Mouse (Mus musculus) heart, embryonic 16.5 days (tissue): ENCODE results near the gene Dip2c. TPM values are rescaled to one million over a fixed set of nuclear protein-coding genes. Genes with fewer than 3 reads are reported as not detected.

Experiments used
- ATAC-seq: fragments of 200-750 bp; cut with Nextera tagmentation; replicated peaks from 2 replicates; pipeline ENCODE4 v1.8.0; 2017; ENCODE audit warnings: moderate number of reproducible peaks; ENCODE audit not compliant: insufficient read depth, low FRiP score; ENCODE audit errors: extremely low read depth
- H3K27ac ChIP-seq: fragments of 300-500 bp; sonication (generic); 2 replicates; pipeline ENCODE4 v1.5.1; 2014; ENCODE audit warnings: mild to moderate bottlenecking, low read length, control low read depth, moderate library complexity
- H3K27me3 ChIP-seq: fragments of 300-500 bp; sonication (generic); 2 replicates; pipeline ENCODE4 v1.6.1; 2014; ENCODE audit warnings: low read length, mixed read lengths; ENCODE audit not compliant: control insufficient read depth, insufficient read depth
- H3K36me3 ChIP-seq: fragments of 300-500 bp; sonication (generic); 2 replicates; pipeline ENCODE4 v1.6.1; 2014; ENCODE audit not compliant: control insufficient read depth, insufficient read depth
- H3K4me1 ChIP-seq: fragments of 300-500 bp; sonication (generic); 2 replicates; pipeline ENCODE4 v1.6.1; 2014; ENCODE audit warnings: low read length, mixed read lengths; ENCODE audit not compliant: control insufficient read depth, insufficient read depth
- H3K4me2 ChIP-seq: fragments of 300-500 bp; sonication (generic); 2 replicates; pipeline ENCODE4 v1.6.1; 2014; ENCODE audit warnings: low read depth, mild to moderate bottlenecking, control low read depth, low read length
- H3K4me3 ChIP-seq: fragments of 300-500 bp; sonication (generic); 2 replicates; pipeline ENCODE4 v1.5.1; 2014; ENCODE audit warnings: mild to moderate bottlenecking, control low read depth, low read length
- H3K9ac ChIP-seq: fragments of 300-500 bp; sonication (generic); 2 replicates; pipeline ENCODE4 v1.6.1; 2014; ENCODE audit warnings: low read length, control low read depth
- H3K9me3 ChIP-seq: fragments of 300-500 bp; sonication (generic); replicated peaks from 2 replicates; pipeline ENCODE4 v1.6.1; 2016; ENCODE audit warnings: low read length; ENCODE audit not compliant: control insufficient read depth
- WGBS: fragments of 180-500 bp; shearing (Covaris S2); extraction: QIAGEN DNeasy Blood & Tissue Kit; methylation state at CpG from one replicate; pipeline ENCODE4 v1.1.7; 2014; 5-methylcytosine and 5-hydroxymethylcytosine counted together
- polyA plus RNA-seq: library from polyadenylated mRNA; unstranded; fragments of >200 nt; fragmentation: Nextera tagmentation; extraction: Ambion mirVana; gene quantifications from 2 replicates; pipeline ENCODE4 v1.2.1, GENCODE M21; 2015

Gene Dip2c
- polyA plus RNA-seq, 1 experiment from 2014 or later, result 5.6 TPM

DNA sequence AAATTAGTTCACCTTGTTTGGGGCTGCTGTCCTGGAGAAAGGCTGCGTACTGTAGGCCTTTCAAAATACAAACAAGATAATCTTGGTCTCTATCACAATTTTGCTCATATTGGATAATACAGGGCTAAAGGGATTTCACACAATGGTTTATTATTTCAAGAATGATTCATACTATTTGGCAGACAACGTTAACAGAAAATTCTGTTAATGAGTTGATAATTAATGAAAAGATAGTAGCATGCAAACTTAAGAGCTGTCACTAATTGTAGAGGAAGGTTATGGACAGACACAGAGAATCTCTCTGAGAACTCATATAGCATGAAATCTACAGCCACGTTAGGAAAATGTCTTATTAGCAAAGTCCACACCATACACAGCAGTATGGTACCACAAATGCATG is 436.6 kb downstream of the Dip2c start:
- Histone ChIP-seq H3K27ac (no peak overlapping the region), H3K9ac (no peak overlapping the region), H3K4me1 (peaks cover 4% of the 10 kb centered on the region), H3K27me3 (no peaks in the 10 kb centered on the region), H3K9me3 (no peaks in the 10 kb centered on the region), H3K4me2 (no peak overlapping the region), H3K4me3 (no peak overlapping the region), H3K36me3 (peaks cover 7% of the 10 kb centered on the region; the same call in 1 of the 2 replicates)
- ATAC-seq, result no peak
- WGBS, result 93% methylated on average over 3 of the region's 3 CpGs

DNA sequence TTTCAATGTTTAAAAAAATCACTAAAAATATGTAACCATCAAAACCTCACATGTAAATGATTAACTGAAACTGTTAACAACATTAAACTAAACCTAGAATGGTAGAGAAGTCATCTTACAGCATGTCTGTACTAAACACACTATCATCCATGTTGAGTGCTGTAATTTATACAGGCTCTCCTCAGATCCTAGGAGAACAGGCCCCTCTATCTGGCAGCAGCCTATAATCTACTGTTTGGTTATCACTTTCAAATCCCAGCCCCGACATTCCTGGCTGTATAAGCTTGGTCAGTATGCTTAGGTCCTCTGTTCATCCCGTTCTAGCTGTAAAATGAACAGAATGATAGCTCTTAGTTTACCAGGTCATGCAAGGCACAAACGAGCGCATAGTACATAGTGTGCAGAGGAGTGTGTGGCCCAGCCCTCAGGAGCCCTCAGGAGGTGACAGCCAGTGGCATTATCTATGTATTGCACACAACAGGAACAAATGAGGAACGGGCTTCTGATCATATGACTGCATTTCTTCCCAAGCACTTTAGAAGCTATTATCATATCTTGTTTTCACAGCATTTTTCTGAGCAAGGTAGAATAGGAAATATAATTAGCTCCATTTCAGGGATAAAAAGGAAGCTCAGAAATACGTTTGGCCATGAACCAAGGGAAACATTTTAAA is 437.3 kb downstream of the Dip2c start:
- Histone ChIP-seq H3K36me3 (peaks cover 7% of the 10 kb centered on the region; the same call in 1 of the 2 replicates), H3K4me1 (peaks cover 4% of the 10 kb centered on the region), H3K4me3 (no peak overlapping the region), H3K9me3 (no peaks in the 10 kb centered on the region), H3K9ac (no peak overlapping the region), H3K4me2 (no peak overlapping the region), H3K27me3 (no peaks in the 10 kb centered on the region), H3K27ac (no peak overlapping the region)
- no peak; the same call in 1 of the 2 replicates for ATAC-seq
- WGBS, result 41% methylated on average over 6 of the region's 6 CpGs

DNA sequence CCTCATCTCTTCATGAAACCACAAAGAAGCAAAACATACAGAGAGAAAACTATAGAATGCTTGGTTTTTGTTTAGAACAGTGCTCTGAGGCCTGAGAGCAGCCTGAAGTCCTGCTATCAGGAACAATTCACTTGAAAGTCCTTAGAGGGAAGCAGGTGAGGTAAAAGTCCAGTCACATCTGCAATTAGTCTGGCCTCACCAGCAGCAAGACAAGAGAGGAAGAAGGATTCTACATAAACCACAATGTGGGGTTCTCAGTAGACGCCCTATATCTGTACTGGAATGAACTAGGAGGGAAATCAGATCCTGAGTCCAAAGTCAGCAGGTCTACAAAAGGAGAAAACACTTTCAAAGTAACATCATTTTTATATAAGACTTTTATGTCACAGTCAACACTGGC is 438.9 kb downstream of the Dip2c start:
- no peaks in the 10 kb centered on the region for H3K9me3 ChIP-seq
- H3K36me3 ChIP-seq, result peaks cover 3% of the 10 kb centered on the region; the same call in 1 of the 2 replicates
- H3K27ac ChIP-seq, result no peak overlapping the region
- WGBS, result 68% methylated on average over 1 of the region's 1 CpGs
- ATAC-seq, result no peak
- peaks cover 4% of the 10 kb centered on the region for H3K4me1 ChIP-seq
- H3K9ac ChIP-seq, result no peak overlapping the region
- H3K27me3 ChIP-seq, result no peaks in the 10 kb centered on the region
- no peak overlapping the region for H3K4me3 ChIP-seq
- H3K4me2 ChIP-seq, result no peak overlapping the region

Other genes with a start within 250 kb of the Dip2c start
- gene Larp4b, start 182.6 kb upstream of the Dip2c start, polyA plus RNA-seq, result 27.0 and 27.1 TPM in 2 replicates